Mouse (Mus musculus) bone marrow, adult 2 months (tissue): ENCODE results near the gene B4galt3.

Experiments used
- CTCF ChIP-seq: fragments of 200-500 bp; IDR thresholded peaks from 2 replicates; pipeline ENCODE4 v1.5.1; 2011; ENCODE audit warnings: low read length, control low read depth; ENCODE audit not compliant: control insufficient read depth, insufficient read depth
- POLR2A ChIP-seq: fragments of 200-500 bp; IDR thresholded peaks from 2 replicates; pipeline ENCODE4 v1.6.1; 2011; ENCODE audit warnings: low read depth, mild to moderate bottlenecking, control low read depth, low read length, borderline replicate concordance; ENCODE audit not compliant: control insufficient read depth

DNA sequence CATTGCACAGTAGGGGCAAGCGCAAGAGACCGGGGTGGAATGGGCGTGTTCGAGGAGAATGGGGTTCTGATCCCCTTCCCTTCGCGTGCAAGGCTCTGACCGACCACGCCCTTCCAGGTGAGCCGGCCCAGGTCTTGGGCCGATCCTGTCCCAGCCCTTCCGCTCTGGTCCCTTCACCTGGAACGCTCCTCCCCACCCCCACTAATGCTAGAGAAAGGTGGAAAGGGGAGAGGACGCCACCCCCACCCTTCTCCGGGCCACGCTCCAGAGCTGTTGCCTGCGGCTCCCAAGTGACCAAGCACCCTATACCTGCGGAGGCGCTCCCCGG lies 409 bp downstream of the B4galt3 start:
- TF ChIP-seq CTCF (no peak), POLR2A (no peak)
